Mouse (Mus musculus): Measurements from ENCODE around the gene Nos1ap. TPM values are rescaled to one million over a fixed set of nuclear protein-coding genes. Genes with fewer than 3 reads are reported as not detected.
A peak's percentile ranks its signal among the peaks of the same experiment; 100 is the strongest.

Nos1ap gene
- 25.9 and 26.0 TPM in 2 replicates for polyA plus RNA-seq (2016; fragmentation: Nextera tagmentation; extraction: Ambion mirVana)

DNA sequence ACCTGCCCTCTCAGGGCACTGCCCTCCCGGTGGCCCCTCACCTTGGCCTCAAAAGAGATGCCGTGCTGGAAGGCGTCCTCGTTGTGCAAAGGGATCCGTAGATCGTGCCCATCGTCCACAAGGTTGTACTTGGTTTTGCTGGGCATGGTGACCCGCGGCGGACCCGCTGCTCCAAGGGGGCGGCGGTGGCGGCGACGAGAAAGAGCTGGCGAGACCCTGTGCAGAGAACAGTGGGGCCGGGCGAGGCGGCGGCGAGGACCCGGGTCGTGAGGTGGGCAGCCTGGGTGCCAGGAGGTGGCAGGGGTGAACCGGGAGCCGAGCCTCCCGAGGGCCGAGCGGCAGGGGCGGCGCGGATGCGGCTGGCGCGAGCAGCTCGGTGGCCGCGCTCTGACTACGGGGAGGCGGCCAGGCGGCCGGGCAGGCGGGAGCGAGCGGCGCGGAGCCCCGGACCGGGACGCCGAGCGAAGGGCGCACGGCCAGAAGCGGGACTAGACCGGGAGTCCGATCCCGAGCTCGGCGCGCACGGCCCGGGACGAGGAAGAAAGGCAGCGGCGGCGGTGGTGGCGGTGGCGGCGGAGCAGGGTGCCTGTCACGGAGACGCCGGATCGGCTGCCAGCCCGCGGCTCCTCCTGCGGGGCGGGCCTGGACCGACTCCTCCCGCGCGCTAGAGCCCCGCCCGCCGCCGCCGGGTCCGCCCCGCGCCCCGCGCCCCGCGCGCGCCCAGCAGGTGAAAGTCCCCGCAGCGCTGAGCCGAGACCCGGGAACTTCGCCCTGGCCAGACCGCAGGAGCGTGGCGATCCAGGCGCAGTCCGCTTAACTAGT lies at the start of gene Nos1ap:
Gene Nos1ap (minus strand): TSS at position 643 of the 822 bp plus-strand sequence.
- Histone ChIP-seq H3K4me2 (peak within 1 kb of the TSS; percentile 92), H3K27me3 (replicated peaks) (no peaks in the 10 kb centered on the region), H3K9ac (peak within 1 kb of the TSS; percentile 96), H3K4me3 (peak within 1 kb of the TSS; percentile 95), H3K36me3 (peaks cover 18% of the 10 kb centered on the region), H3K4me1 (replicated peaks) (peaks cover 21% of the 10 kb centered on the region; the same call in 1 of the 2 replicates), H3K9me3 (replicated peaks) (peaks cover 4% of the 10 kb centered on the region; the same call in 1 of the 2 replicates), H3K27ac (ENCODE audit: poor library complexity, severe bottlenecking) (peak within 1 kb of the TSS; percentile 69)
- ATAC-seq (ENCODE audit: insufficient number of reproducible peaks, low FRiP score), result peak; percentile 92
- under 1% methylated on average over 92 of the region's 106 CpGs for WGBS

DNA sequence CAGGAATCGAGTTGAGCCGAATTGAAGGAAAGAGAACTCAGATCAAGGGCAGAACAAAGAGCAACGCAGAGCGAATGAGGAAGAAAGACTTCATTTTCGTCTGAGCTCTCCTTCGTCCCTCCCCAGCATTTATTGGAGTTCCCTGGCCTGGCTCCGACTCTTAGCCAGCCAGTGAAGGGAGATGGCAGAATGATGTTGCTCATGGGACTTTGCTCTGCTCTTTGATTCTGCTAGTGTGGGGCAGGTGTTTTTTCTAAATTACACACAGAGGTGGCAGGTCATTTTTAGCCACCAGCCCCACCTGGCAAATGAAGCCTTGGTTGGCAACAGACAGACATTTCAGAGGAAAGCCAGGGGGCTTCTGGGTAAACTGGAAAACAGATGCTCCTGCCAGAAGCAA lies 49.3 kb upstream of the Nos1ap start:
- Histone ChIP-seq H3K4me2 (no peak overlapping the region), H3K27ac (ENCODE audit: poor library complexity, severe bottlenecking) (no peak overlapping the region), H3K9ac (no peak overlapping the region), H3K4me1 (replicated peaks) (peaks cover 3% of the 10 kb centered on the region; the same call in 1 of the 2 replicates), H3K27me3 (replicated peaks) (no peaks in the 10 kb centered on the region), H3K36me3 (no peaks in the 10 kb centered on the region), H3K4me3 (no peak overlapping the region), H3K9me3 (replicated peaks) (no peaks in the 10 kb centered on the region)
- 78% methylated on average over 7 of the region's 7 CpGs for WGBS
- no peak for ATAC-seq (ENCODE audit: insufficient number of reproducible peaks, low FRiP score)

DNA sequence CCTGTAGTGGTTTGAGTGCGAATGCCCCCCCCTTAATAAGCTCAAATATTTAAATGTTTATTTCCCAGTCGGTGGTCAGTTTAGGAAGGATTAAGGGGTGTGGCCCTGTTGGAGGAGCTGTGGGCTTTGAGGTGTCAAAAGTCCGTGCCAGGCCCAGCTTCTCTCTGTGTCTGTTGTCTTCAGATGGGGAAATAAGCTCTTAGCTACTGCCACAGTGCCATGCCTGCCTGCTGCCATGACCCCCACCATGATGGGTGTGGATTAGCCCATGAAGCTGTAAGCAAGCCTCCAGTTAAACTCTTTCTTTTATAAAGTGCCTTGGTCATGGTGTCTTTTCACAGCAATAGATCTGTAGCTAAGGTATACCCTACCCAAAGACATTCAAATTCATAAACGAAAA lies 43.2 kb upstream of the Nos1ap start:
- WGBS, result 65% methylated on average over 4 of the region's 4 CpGs
- H3K4me3 ChIP-seq, result no peak overlapping the region
- no peak for ATAC-seq (ENCODE audit: insufficient number of reproducible peaks, low FRiP score)
- H3K27ac ChIP-seq (ENCODE audit: poor library complexity, severe bottlenecking), result no peak overlapping the region
- no peak overlapping the region for H3K4me2 ChIP-seq
- H3K4me1 ChIP-seq (replicated peaks), result no peaks in the 10 kb centered on the region
- H3K9me3 ChIP-seq (replicated peaks), result no peaks in the 10 kb centered on the region
- H3K27me3 ChIP-seq (replicated peaks), result no peaks in the 10 kb centered on the region
- no peak overlapping the region for H3K9ac ChIP-seq
- no peaks in the 10 kb centered on the region for H3K36me3 ChIP-seq

DNA sequence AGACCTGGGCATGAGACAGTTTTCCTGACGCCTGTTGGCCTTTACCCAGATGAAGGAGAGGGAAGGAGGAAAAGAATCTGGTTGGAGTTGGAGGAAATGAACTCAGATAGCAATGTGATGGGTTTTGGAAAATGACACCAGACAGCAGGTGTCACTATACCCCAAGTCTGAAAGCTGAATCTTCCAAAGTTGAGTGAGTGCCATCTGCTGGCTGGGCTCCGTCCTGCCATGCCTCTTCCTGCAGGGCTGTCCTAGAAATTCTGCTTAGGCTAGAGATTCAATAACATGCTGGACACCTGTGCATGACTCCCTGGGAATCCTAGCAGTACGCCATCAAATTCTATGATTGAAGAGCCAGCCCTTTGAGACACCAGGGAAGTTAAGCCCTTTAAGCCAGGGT lies 42.7 kb upstream of the Nos1ap start:
- Histone ChIP-seq H3K4me1 (replicated peaks) (no peaks in the 10 kb centered on the region), H3K9ac (no peak overlapping the region), H3K27ac (ENCODE audit: poor library complexity, severe bottlenecking) (no peak overlapping the region), H3K36me3 (no peaks in the 10 kb centered on the region), H3K27me3 (replicated peaks) (no peaks in the 10 kb centered on the region), H3K9me3 (replicated peaks) (peaks cover 3% of the 10 kb centered on the region; the same call in 1 of the 2 replicates), H3K4me2 (no peak overlapping the region), H3K4me3 (no peak overlapping the region)
- WGBS, result 14% methylated on average over 3 of the region's 3 CpGs
- ATAC-seq (ENCODE audit: insufficient number of reproducible peaks, low FRiP score), result peak; percentile 74; the same call in 1 of the 2 replicates

DNA sequence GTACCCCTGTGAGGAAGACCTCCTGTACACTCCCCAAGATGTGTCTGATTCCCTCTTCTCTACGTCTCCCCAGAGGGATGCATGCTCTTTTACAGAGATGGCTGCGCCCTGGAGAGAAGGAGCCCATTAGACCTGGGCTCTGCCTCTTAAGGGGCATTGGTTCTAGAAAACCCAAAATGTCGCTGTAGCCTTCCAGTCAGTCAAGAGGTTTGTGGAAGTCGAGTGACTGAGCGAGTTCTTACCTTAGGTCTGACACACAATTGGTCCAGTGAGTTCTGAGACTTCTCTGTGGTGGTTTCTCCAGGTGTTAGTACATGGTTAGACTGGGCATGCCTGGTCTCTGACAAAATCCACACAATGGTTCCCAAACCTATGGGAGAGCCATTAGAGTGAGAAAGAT lies 41.9 kb upstream of the Nos1ap start:
- Histone ChIP-seq H3K9me3 (replicated peaks) (peaks cover 4% of the 10 kb centered on the region; the same call in 1 of the 2 replicates), H3K9ac (no peak overlapping the region), H3K4me2 (no peak overlapping the region), H3K36me3 (no peaks in the 10 kb centered on the region), H3K4me3 (no peak overlapping the region), H3K4me1 (replicated peaks) (no peaks in the 10 kb centered on the region), H3K27me3 (replicated peaks) (no peaks in the 10 kb centered on the region), H3K27ac (ENCODE audit: poor library complexity, severe bottlenecking) (no peak overlapping the region)
- no peak for ATAC-seq (ENCODE audit: insufficient number of reproducible peaks, low FRiP score)
- 85% methylated on average over 5 of the region's 5 CpGs for WGBS

DNA sequence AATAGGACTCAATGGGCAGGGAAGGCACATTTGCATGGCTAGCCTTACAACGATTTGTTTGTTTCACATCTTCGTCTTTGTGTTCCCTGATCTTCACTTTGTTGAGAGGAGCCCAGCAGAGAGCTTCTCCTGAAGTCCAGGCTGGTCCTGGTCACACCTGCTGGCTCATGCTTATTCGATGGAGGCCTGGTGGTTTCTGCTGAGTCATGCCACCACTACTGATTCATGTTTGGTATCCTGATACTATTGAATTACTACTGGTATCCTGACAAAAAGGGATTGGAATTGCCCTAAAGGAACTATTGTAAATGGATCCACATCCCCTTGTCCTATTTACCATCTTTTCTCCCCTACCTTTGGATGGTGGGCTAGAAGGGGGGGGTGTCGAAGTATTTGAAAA lies 40.8 kb upstream of the Nos1ap start:
- H3K27ac ChIP-seq (ENCODE audit: poor library complexity, severe bottlenecking), result no peak overlapping the region
- H3K9me3 ChIP-seq (replicated peaks), result peaks cover 4% of the 10 kb centered on the region; the same call in 1 of the 2 replicates
- H3K9ac ChIP-seq, result no peak overlapping the region
- H3K4me1 ChIP-seq (replicated peaks), result no peaks in the 10 kb centered on the region
- H3K4me3 ChIP-seq, result no peak overlapping the region
- H3K36me3 ChIP-seq, result no peaks in the 10 kb centered on the region
- no peak overlapping the region for H3K4me2 ChIP-seq
- WGBS, result 81% methylated on average over 4 of the region's 4 CpGs
- ATAC-seq (ENCODE audit: insufficient number of reproducible peaks, low FRiP score), result peak; percentile 74; the same call in 1 of the 2 replicates
- no peaks in the 10 kb centered on the region for H3K27me3 ChIP-seq (replicated peaks)

DNA sequence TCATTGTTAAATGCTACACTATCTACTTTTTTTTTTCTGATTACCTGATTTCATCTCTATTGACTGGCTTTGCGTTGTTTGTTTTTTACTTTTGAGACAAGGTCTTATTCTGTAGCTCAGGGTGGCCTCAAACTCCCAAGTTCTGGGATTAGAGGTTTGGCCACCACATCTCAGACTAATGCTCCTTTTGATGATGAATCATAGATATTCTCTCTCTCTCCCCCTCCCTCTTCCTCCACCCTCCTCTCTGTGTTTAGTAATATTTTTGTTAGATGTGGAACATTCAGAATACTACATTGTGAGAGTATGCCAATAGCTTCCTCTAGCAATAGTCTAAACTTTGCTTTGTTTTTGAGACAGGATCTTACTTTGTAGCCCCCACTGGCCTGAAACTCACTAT lies 33.8 kb upstream of the Nos1ap start:
- H3K4me3 ChIP-seq, result no peak overlapping the region
- no peak overlapping the region for H3K9ac ChIP-seq
- H3K27ac ChIP-seq (ENCODE audit: poor library complexity, severe bottlenecking), result peak overlapping the region; percentile 86
- no peak for ATAC-seq (ENCODE audit: insufficient number of reproducible peaks, low FRiP score)
- 0 out of 2 replicates have a peak, but pooled peaks cover 4% of the 10 kb centered on the region for H3K4me1 ChIP-seq (replicated peaks)
- 0 out of 2 replicates have a peak, but pooled peaks cover 3% of the 10 kb centered on the region for H3K36me3 ChIP-seq
- H3K4me2 ChIP-seq, result no peak overlapping the region
- H3K27me3 ChIP-seq (replicated peaks), result no peaks in the 10 kb centered on the region
- H3K9me3 ChIP-seq (replicated peaks), result peaks cover 16% of the 10 kb centered on the region
- 88% methylated on average over 1 of the region's 1 CpGs for WGBS

DNA sequence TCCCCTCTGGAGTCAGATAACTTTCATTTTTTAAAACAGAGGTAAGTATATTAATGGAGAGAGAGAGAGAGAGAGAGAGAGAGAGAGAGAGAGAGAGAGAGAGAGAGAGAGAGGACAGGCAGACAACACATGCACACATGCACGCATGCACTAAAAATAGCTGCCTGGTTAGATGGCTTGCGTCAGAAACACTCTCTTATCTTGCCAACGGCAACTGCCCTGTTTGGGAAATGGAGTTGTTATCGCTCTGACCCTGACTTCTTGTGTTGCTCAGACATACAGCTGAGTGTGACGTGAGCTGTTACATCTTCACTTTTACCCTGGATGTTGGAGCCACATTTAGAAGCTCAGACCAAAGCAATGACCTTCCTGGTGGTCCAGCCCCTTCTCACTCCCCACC lies 33.3 kb upstream of the Nos1ap start:
- WGBS, result 0% methylated on average over 5 of the region's 5 CpGs

DNA sequence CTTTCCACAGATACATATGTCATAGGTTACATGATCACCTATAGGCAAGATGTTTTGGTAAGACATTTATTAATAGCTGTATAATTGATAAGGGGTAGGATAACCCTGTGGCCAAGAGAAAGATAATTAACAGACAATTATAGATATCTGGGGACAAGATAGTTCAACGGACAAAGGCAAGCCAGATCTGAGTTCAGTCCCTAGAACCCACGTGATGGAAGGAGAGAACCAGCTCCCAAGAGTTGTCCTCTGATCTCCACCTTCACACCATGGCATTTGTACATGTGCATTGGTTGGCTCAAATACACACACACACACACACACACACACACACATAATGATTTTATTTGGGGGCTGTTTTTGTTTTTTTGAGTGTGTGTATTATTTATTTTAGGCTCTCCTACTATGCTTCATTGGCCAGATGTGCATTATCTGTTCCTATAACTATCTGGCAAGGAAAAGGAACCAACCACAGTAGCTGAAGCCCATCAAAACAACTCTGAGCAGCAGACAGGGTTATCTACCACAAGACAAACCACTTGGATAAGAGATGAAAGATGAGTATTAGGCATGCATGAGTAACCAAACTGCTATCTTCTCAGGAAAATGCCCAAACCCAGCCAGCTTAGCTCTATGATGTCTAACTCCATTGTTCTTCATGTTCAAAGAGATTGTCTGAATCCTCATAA lies 30.2 kb upstream of the Nos1ap start:
- no peak overlapping the region for H3K4me3 ChIP-seq
- peaks cover 11% of the 10 kb centered on the region for H3K9me3 ChIP-seq (replicated peaks)
- 0 out of 2 replicates have a peak, but pooled peaks cover 3% of the 10 kb centered on the region for H3K36me3 ChIP-seq
- H3K27me3 ChIP-seq (replicated peaks), result no peaks in the 10 kb centered on the region
- H3K4me1 ChIP-seq (replicated peaks), result 0 out of 2 replicates have a peak, but pooled peaks cover 4% of the 10 kb centered on the region
- ATAC-seq (ENCODE audit: insufficient number of reproducible peaks, low FRiP score), result no peak
- H3K9ac ChIP-seq, result no peak overlapping the region
- H3K27ac ChIP-seq (ENCODE audit: poor library complexity, severe bottlenecking), result no peak overlapping the region
- no peak overlapping the region for H3K4me2 ChIP-seq
- WGBS, result 55% methylated on average over 2 of the region's 2 CpGs

More for the DNA sequence above, 33.3 kb upstream of the Nos1ap start:
- H3K27me3 ChIP-seq (replicated peaks), result no peaks in the 10 kb centered on the region
- peak overlapping the region; percentile 86 for H3K27ac ChIP-seq (ENCODE audit: poor library complexity, severe bottlenecking)
- no peak overlapping the region for H3K4me3 ChIP-seq
- no peak overlapping the region for H3K4me2 ChIP-seq
- ATAC-seq (ENCODE audit: insufficient number of reproducible peaks, low FRiP score), result peak; percentile 97
- H3K4me1 ChIP-seq (replicated peaks), result 0 out of 2 replicates have a peak, but pooled peaks cover 4% of the 10 kb centered on the region
- 0 out of 2 replicates have a peak, but pooled peaks cover 3% of the 10 kb centered on the region for H3K36me3 ChIP-seq
- no peak overlapping the region for H3K9ac ChIP-seq
- H3K9me3 ChIP-seq (replicated peaks), result peaks cover 16% of the 10 kb centered on the region

DNA sequence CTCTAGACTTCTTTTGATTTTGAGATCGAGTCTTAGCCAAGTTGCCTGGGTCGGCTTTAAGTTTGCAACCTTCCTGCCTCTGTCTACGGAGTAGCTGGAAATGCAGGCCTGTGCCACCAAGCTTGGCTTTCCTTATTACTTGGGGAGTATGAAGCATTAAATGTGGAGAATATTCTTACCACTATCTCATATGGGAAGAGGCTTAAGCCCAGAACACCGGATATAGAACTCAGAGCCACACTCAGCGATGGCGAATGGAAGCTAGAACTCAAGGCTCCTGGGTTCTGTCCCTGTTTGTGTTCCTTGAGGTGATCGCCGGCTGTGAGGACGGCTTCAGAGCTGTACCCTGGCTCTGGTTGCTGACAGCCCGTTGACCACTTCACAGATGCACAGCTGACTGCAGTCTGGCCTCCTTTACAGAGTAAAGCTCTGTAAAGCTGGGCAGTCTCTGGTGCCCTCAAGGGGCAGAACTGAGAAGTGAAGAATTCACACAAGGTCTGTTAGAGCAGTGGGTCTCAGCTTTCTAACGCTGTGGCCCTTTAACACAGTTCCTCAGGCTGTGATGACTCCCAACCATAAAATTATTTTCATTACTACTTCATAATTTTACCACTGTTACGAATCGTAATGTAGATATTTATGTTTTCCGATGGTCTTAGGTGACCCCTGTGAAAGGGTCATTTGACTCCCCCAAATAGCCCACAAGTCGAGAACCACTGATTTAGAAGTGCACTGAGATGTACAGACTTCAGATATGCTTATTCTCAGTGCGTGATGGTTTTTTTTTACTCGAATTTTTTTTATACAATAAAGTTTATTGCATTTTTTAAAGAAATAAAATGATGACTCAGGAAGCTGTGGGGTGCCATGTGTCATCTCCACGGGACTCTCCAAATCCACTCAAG lies 23.6 kb upstream of the Nos1ap start:
- no peak overlapping the region for H3K4me3 ChIP-seq
- 57% methylated on average over 18 of the region's 18 CpGs for WGBS
- no peak overlapping the region for H3K9ac ChIP-seq
- H3K27ac ChIP-seq (ENCODE audit: poor library complexity, severe bottlenecking), result no peak overlapping the region
- no peak overlapping the region for H3K4me2 ChIP-seq
- H3K36me3 ChIP-seq, result no peaks in the 10 kb centered on the region
- ATAC-seq (ENCODE audit: insufficient number of reproducible peaks, low FRiP score), result peak; percentile 58; the same call in 1 of the 2 replicates
- H3K4me1 ChIP-seq (replicated peaks), result peaks cover 17% of the 10 kb centered on the region
- no peaks in the 10 kb centered on the region for H3K27me3 ChIP-seq (replicated peaks)
- H3K9me3 ChIP-seq (replicated peaks), result no peaks in the 10 kb centered on the region

Data from heart, embryonic 12.5 days (tissue).